Mouse (Mus musculus) forebrain, embryonic 16.5 days (tissue): ENCODE measurements around the gene Olfr52. TPM values are rescaled to one million over a fixed set of nuclear protein-coding genes. Genes with fewer than 3 reads are reported as not detected.
"Not testable (repeated sequence)": the region's sequence is repeated elsewhere in the genome, so short reads cannot be mapped to it uniquely, and the experiment has no call there.

Experiments
- ATAC-seq: fragments of 200-750 bp; cut with Nextera tagmentation; 2 replicates; pipeline ENCODE4 v1.8.0; 2017; ENCODE audit warnings: mild to moderate bottlenecking, moderate library complexity
- H3K27ac ChIP-seq: fragments of 300-500 bp; sonication (generic); 2 replicates; pipeline ENCODE4 v1.5.1; 2014; ENCODE audit warnings: low read length, control low read depth
- H3K27me3 ChIP-seq: fragments of 300-500 bp; sonication (generic); replicated peaks from 2 replicates; pipeline ENCODE4 v1.6.1; 2014; ENCODE audit warnings: low read length; ENCODE audit not compliant: control insufficient read depth, insufficient read depth
- H3K36me3 ChIP-seq: fragments of 300-500 bp; sonication (generic); 2 replicates; pipeline ENCODE4 v1.6.1; 2014; ENCODE audit not compliant: control insufficient read depth, insufficient read depth
- H3K4me1 ChIP-seq: fragments of 300-500 bp; sonication (generic); replicated peaks from 2 replicates; pipeline ENCODE4 v1.6.1; 2014; ENCODE audit warnings: low read length; ENCODE audit not compliant: control insufficient read depth, insufficient read depth
- H3K4me2 ChIP-seq: fragments of 300-500 bp; sonication (generic); 2 replicates; pipeline ENCODE4 v1.6.1; 2014; ENCODE audit warnings: mild to moderate bottlenecking, low read length, control low read depth
- H3K4me3 ChIP-seq: fragments of 300-500 bp; sonication (generic); replicated peaks from 2 replicates; pipeline ENCODE4 v1.5.1; 2014; ENCODE audit warnings: mild to moderate bottlenecking, low read length, control low read depth
- H3K9ac ChIP-seq: fragments of 300-500 bp; sonication (generic); replicated peaks from 2 replicates; pipeline ENCODE4 v1.6.1; 2014; ENCODE audit warnings: low read depth, low read length, control low read depth
- H3K9me3 ChIP-seq: fragments of 300-500 bp; sonication (generic); 2 replicates; pipeline ENCODE4 v1.6.1; 2016; ENCODE audit warnings: low read length; ENCODE audit not compliant: control insufficient read depth
- WGBS: fragments of 180-500 bp; shearing (Covaris S2); extraction: QIAGEN DNeasy Blood & Tissue Kit; methylation state at CpG from one replicate; pipeline ENCODE4 v1.1.7; 2014; 5-methylcytosine and 5-hydroxymethylcytosine counted together
- polyA plus RNA-seq: library from polyadenylated mRNA; unstranded; fragments of >200 nt; fragmentation: Nextera tagmentation; extraction: Ambion mirVana; gene quantifications from 2 replicates; pipeline ENCODE4 v1.2.1, GENCODE M21; 2015

Olfr52 gene
- polyA plus RNA-seq = not detected in 2 replicates

GRCm38 (mm10) chr2:86185583-86185982 lies at the start of gene Olfr52:
TSS of gene Olfr52 (minus strand) at chr2:86185683.
- H3K4me2 ChIP-seq = no peak within 1 kb of the TSS
- H3K36me3 ChIP-seq = no peaks in the 10 kb centered on the region
- ATAC-seq = no peak
- no peaks in the 10 kb centered on the region for H3K9me3 ChIP-seq
- H3K9ac ChIP-seq = no peak within 1 kb of the TSS
- H3K4me3 ChIP-seq = no peak within 1 kb of the TSS
- H3K27me3 ChIP-seq = no peaks in the 10 kb centered on the region
- no peak within 1 kb of the TSS for H3K27ac ChIP-seq
- H3K4me1 ChIP-seq = no peaks in the 10 kb centered on the region

GRCm38 (mm10) chr2:86231301-86231700 lies 45.8 kb upstream of the Olfr52 start, which contains the start of gene Olfr1047:
TSS of gene Olfr1047 (minus strand) at chr2:86231401.
- no peak within 1 kb of the TSS for H3K4me2 ChIP-seq
- no peak within 1 kb of the TSS for H3K4me3 ChIP-seq
- ATAC-seq = no peak
- H3K36me3 ChIP-seq = no peaks in the 10 kb centered on the region
- 92% methylated on average over 1 of the region's 1 CpGs for WGBS
- H3K9ac ChIP-seq = no peak within 1 kb of the TSS
- no peak within 1 kb of the TSS for H3K27ac ChIP-seq
- no peaks in the 10 kb centered on the region for H3K9me3 ChIP-seq
- H3K27me3 ChIP-seq = no peaks in the 10 kb centered on the region
- H3K4me1 ChIP-seq = no peaks in the 10 kb centered on the region

- Histone ChIP-seq H3K27ac (no peak within 1 kb of the TSS), H3K9ac (no peak within 1 kb of the TSS), H3K4me3 (no peak within 1 kb of the TSS), H3K27me3 (no peaks in the 10 kb centered on the region), H3K4me2 (no peak within 1 kb of the TSS), H3K36me3 (no peaks in the 10 kb centered on the region), H3K9me3 (no peaks in the 10 kb centered on the region), H3K4me1 (no peaks in the 10 kb centered on the region)
- 71% methylated on average over 2 of the region's 2 CpGs for WGBS
- no peak for ATAC-seq
Observed at GRCm38 (mm10) chr2:86219214-86219613, 33.7 kb upstream of the Olfr52 start, which contains the start of gene Olfr1046. TSS of gene Olfr1046 (minus strand) at chr2:86219314.

- Histone ChIP-seq H3K4me1 (no peaks in the 10 kb centered on the region), H3K36me3 (no peaks in the 10 kb centered on the region), H3K4me3 (no peak within 1 kb of the TSS), H3K27ac (no peak within 1 kb of the TSS), H3K9ac (no peak within 1 kb of the TSS), H3K4me2 (no peak within 1 kb of the TSS), H3K27me3 (no peaks in the 10 kb centered on the region), H3K9me3 (no peaks in the 10 kb centered on the region)
- ATAC-seq = no peak
Observed at GRCm38 (mm10) chr2:86202909-86203308, 17.4 kb upstream of the Olfr52 start, which contains the start of gene Olfr1045. TSS of gene Olfr1045 (minus strand) at chr2:86203009.

GRCm38 (mm10) chr2:86195863-86196262 lies 10.4 kb upstream of the Olfr52 start:
- Histone ChIP-seq H3K9me3 (no peaks in the 10 kb centered on the region), H3K36me3 (no peaks in the 10 kb centered on the region), H3K4me2 (no peak overlapping the region), H3K4me1 (no peaks in the 10 kb centered on the region), H3K27me3 (no peaks in the 10 kb centered on the region), H3K27ac (no peak overlapping the region), H3K9ac (no peak overlapping the region), H3K4me3 (no peak overlapping the region)
- WGBS = 77% methylated on average over 1 of the region's 1 CpGs
- ATAC-seq = no peak

- Histone ChIP-seq H3K4me3 (no peak overlapping the region), H3K27ac (no peak overlapping the region), H3K27me3 (no peaks in the 10 kb centered on the region), H3K9me3 (no peaks in the 10 kb centered on the region), H3K36me3 (no peaks in the 10 kb centered on the region), H3K4me2 (no peak overlapping the region), H3K9ac (no peak overlapping the region), H3K4me1 (no peaks in the 10 kb centered on the region)
- ATAC-seq = no peak
- WGBS = 81% methylated on average over 3 of the region's 3 CpGs
Observed at GRCm38 (mm10) chr2:86179950-86180349, 5.5 kb downstream of the Olfr52 start.

GRCm38 (mm10) chr2:86177720-86178119 lies 7.8 kb downstream of the Olfr52 start, which contains the start of gene Olfr1044:
TSS of gene Olfr1044 (minus strand) at chr2:86177820.
- ATAC-seq = no peak
- H3K27ac ChIP-seq = no peak within 1 kb of the TSS

GRCm38 (mm10) chr2:86175422-86175821 lies 10.1 kb downstream of the Olfr52 start:
- not testable (repeated sequence) for H3K36me3 ChIP-seq, ATAC-seq, H3K9me3 ChIP-seq, H3K4me3 ChIP-seq, H3K27me3 ChIP-seq, H3K9ac ChIP-seq, H3K27ac ChIP-seq, H3K4me1 ChIP-seq, H3K4me2 ChIP-seq
- 90% methylated on average over 7 of the region's 7 CpGs for WGBS

More at GRCm38 (mm10) chr2:86177720-86178119, 7.8 kb downstream of the Olfr52 start, which contains the start of gene Olfr1044:
- H3K4me1 ChIP-seq = no peaks in the 10 kb centered on the region
- H3K4me3 ChIP-seq = no peak within 1 kb of the TSS
- no peaks in the 10 kb centered on the region for H3K27me3 ChIP-seq
- no peak within 1 kb of the TSS for H3K9ac ChIP-seq
- no peaks in the 10 kb centered on the region for H3K9me3 ChIP-seq
- no peak within 1 kb of the TSS for H3K4me2 ChIP-seq
- no peaks in the 10 kb centered on the region for H3K36me3 ChIP-seq

- H3K36me3 ChIP-seq = no peaks in the 10 kb centered on the region
- no peaks in the 10 kb centered on the region for H3K9me3 ChIP-seq
- no peak within 1 kb of the TSS for H3K27ac ChIP-seq
- no peaks in the 10 kb centered on the region for H3K27me3 ChIP-seq
- no peak within 1 kb of the TSS for H3K4me3 ChIP-seq
- no peak for ATAC-seq
- H3K4me2 ChIP-seq = no peak within 1 kb of the TSS
- WGBS = 90% methylated on average over 2 of the region's 2 CpGs
- H3K4me1 ChIP-seq = no peaks in the 10 kb centered on the region
- no peak within 1 kb of the TSS for H3K9ac ChIP-seq
Observed at GRCm38 (mm10) chr2:86167422-86167821, 18.1 kb downstream of the Olfr52 start, which contains the start of gene Olfr1043. TSS of gene Olfr1043 (minus strand) at chr2:86167522.

- Histone ChIP-seq H3K27me3 (no peaks in the 10 kb centered on the region), H3K9me3 (no peaks in the 10 kb centered on the region), H3K4me3 (no peak within 1 kb of the TSS), H3K4me2 (no peak within 1 kb of the TSS), H3K9ac (no peak within 1 kb of the TSS), H3K4me1 (no peaks in the 10 kb centered on the region), H3K36me3 (no peaks in the 10 kb centered on the region), H3K27ac (no peak within 1 kb of the TSS)
- 94% methylated on average over 2 of the region's 2 CpGs for WGBS
- ATAC-seq = no peak
Observed at GRCm38 (mm10) chr2:86161738-86162137, 23.7 kb downstream of the Olfr52 start, which contains the start of gene Olfr1042. TSS of gene Olfr1042 (minus strand) at chr2:86161838.
